Mouse (Mus musculus): ENCODE data around the gene Neurl4. TPM values are rescaled to one million over a fixed set of nuclear protein-coding genes. Genes with fewer than 3 reads are reported as not detected.

The Neurl4 gene
- polyA plus RNA-seq, 1 experiment from 2014 or later = 16.3 TPM

DNA sequence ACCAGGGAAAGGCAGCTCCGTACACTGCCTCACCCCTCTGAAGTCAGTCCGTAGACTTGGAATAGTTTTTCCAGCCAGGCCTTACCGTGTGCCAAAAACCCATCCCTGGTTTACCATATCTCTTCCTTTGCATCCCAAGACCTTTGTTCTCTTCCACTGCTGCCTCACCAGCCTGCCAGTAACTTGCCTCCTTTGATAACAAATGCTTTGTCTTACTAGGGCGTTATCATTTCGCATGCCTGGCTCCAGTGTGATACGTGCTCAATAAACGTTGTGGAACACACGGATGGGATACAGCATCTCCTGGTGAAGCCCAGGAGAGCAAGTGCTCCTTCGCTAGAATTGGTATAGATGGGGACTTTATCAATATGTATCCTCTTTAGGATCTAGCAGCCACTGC, 33.5 kb upstream of the Neurl4 start:
- no peak overlapping the region for H3K9ac ChIP-seq (ENCODE audit: low read length)
- WGBS = 70% methylated on average over 9 of the region's 9 CpGs

DNA sequence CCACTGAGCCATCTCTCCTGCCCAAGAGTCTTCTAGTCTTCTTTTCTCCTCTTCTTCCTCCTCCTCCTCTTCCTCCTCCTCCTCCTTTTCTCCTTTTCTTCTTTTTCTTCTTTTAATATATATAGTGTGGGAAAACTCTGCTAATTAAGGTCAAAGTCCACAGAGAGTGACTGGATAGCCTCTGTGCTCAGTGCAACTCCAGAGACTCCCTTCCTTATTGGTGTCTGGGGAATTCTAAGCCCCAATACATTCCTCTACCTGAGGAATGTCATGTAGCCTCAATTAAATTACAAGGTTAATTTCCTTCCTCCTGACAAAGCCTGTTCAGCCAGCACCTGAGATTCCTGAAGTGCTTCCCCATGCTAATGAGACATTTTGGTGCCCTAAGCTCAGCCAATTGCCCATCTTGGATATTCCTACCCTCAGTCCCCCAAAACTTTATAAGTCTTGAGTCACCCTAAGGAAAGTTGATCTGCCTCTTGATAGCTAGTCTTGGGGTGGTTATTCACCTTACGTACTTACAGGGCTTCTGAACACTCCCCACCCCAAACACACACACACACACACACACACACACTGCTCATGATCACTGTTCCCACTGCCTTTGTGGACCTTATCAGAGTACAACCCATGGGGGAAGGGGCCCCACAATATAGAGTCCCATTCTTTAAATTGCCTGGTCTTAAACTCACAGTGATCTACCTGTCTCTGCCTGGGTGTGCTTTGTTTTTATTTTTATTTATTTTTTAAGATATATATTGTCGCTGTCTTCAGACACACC, 30.4 kb upstream of the Neurl4 start:
- H3K9ac ChIP-seq (ENCODE audit: low read length) = no peak overlapping the region
- no peak overlapping the region for H3K4me3 ChIP-seq (ENCODE audit: low read depth, low read length)
- DNase-seq (ENCODE audit: low spot score, missing footprints) (no peak), ATAC-seq (ENCODE audit: low FRiP score) (no peak)
- H3K27me3 ChIP-seq (ENCODE audit: control insufficient read depth, insufficient read depth, low read length) = no peaks in the 10 kb centered on the region
- 82% methylated on average over 2 of the region's 2 CpGs for WGBS
- no peaks in the 10 kb centered on the region for H3K9me3 ChIP-seq (ENCODE audit: control insufficient read depth, low read length)
- H3K4me1 ChIP-seq (ENCODE audit: control insufficient read depth, insufficient read depth, low read length) = no peaks in the 10 kb centered on the region
- H3K4me2 ChIP-seq = no peak overlapping the region
- no peaks in the 10 kb centered on the region for H3K36me3 ChIP-seq (ENCODE audit: control insufficient read depth, insufficient read depth, low read length)
- no peak overlapping the region for H3K27ac ChIP-seq (ENCODE audit: low read depth, low read length)

More for the DNA sequence above, 33.5 kb upstream of the Neurl4 start:
- no peak for DNase-seq (ENCODE audit: low spot score, missing footprints)
- Histone ChIP-seq H3K4me3 (ENCODE audit: low read depth, low read length) (no peak overlapping the region), H3K9me3 (ENCODE audit: control insufficient read depth, low read length) (no peaks in the 10 kb centered on the region), H3K36me3 (ENCODE audit: control insufficient read depth, insufficient read depth, low read length) (no peaks in the 10 kb centered on the region), H3K4me2 (no peak overlapping the region), H3K27me3 (ENCODE audit: control insufficient read depth, insufficient read depth, low read length) (no peaks in the 10 kb centered on the region), H3K4me1 (ENCODE audit: control insufficient read depth, insufficient read depth, low read length) (no peaks in the 10 kb centered on the region), H3K27ac (ENCODE audit: low read depth, low read length) (no peak overlapping the region)
- no peak for ATAC-seq (ENCODE audit: low FRiP score)

DNA sequence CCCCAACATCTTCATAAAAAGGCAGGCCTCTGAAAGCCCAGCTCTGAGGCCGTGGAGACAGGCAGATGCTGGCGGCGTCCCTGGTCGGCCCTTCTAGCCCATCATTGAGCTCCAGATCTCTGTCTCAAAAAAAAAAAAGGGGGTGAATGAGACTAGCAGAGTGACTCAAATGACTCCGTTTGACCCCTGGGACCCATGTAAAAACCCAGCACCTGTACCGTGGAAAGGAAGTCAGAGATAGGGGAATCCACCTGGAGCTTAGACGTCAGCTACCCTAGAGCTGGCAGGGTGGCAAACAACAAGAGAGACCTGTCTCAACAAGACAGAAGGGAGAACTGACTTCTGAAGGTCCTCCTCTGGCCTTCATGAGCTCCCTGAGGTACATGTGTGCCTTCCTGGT, 29.1 kb upstream of the Neurl4 start:
- no peak for ATAC-seq (ENCODE audit: low FRiP score)
- 95% methylated on average over 7 of the region's 7 CpGs for WGBS

DNA sequence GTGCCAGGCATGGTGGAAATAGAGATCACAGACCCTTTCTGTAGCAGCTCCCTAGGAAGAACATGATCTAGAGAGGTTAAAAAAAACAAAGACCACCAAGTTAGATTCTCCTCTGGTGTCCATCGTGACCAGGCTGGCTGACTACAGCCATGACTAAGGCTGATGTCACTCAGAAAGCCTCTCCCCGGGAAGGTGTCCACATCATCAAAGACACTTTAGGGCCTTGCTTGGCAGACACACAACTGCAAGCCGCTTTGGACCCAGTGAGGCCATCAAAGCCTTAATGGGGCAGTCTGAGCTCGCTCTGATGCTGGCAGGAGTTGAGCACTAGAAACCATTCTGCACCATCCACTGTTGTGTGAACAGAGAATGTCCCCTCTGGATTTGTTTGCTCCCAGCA, 28.4 kb upstream of the Neurl4 start:
- ATAC-seq (ENCODE audit: low FRiP score) = no peak
- no peak for DNase-seq (ENCODE audit: low spot score, missing footprints)
- 79% methylated on average over 4 of the region's 4 CpGs for WGBS
- no peaks in the 10 kb centered on the region for H3K36me3 ChIP-seq (ENCODE audit: control insufficient read depth, insufficient read depth, low read length)
- H3K9ac ChIP-seq (ENCODE audit: low read length) = no peak overlapping the region
- peaks cover 6% of the 10 kb centered on the region; the same call in 1 of the 2 replicates for H3K4me1 ChIP-seq (ENCODE audit: control insufficient read depth, insufficient read depth, low read length)
- no peaks in the 10 kb centered on the region for H3K27me3 ChIP-seq (ENCODE audit: control insufficient read depth, insufficient read depth, low read length)
- H3K4me2 ChIP-seq = no peak overlapping the region
- H3K4me3 ChIP-seq (ENCODE audit: low read depth, low read length) = no peak overlapping the region
- H3K27ac ChIP-seq (ENCODE audit: low read depth, low read length) = no peak overlapping the region
- no peaks in the 10 kb centered on the region for H3K9me3 ChIP-seq (ENCODE audit: control insufficient read depth, low read length)

More for the DNA sequence above, 29.1 kb upstream of the Neurl4 start:
- DNase-seq (ENCODE audit: low spot score, missing footprints) = no peak
- no peak overlapping the region for H3K4me3 ChIP-seq (ENCODE audit: low read depth, low read length)
- H3K9me3 ChIP-seq (ENCODE audit: control insufficient read depth, low read length) = no peaks in the 10 kb centered on the region
- no peak overlapping the region for H3K9ac ChIP-seq (ENCODE audit: low read length)
- no peak overlapping the region for H3K27ac ChIP-seq (ENCODE audit: low read depth, low read length)
- peaks cover under 1% of the 10 kb centered on the region; the same call in 1 of the 2 replicates for H3K4me1 ChIP-seq (ENCODE audit: control insufficient read depth, insufficient read depth, low read length)
- no peaks in the 10 kb centered on the region for H3K27me3 ChIP-seq (ENCODE audit: control insufficient read depth, insufficient read depth, low read length)
- H3K36me3 ChIP-seq (ENCODE audit: control insufficient read depth, insufficient read depth, low read length) = no peaks in the 10 kb centered on the region
- H3K4me2 ChIP-seq = no peak overlapping the region

DNA sequence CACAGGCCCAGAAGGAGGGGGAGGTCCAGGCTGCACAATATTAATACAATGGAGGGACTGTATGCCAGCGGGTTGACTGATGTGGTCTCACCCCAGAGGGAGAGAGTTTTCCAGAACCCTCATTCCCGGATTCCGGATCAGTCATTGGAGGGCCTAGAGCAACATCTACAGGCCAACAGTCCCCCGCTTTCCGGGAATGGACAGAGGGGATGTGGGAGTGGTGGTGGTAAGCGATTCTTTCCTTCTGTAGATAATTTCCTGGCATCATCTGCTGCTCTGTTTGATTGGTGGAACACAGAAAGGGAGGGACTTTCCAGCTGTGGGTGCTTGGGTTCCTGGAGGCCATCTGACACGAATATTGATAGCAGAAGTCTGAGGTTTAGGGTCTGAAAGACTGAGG, 24.7 kb upstream of the Neurl4 start:
- no peak for ATAC-seq (ENCODE audit: low FRiP score)
- WGBS = 68% methylated on average over 7 of the region's 7 CpGs
- peaks cover 16% of the 10 kb centered on the region for H3K4me1 ChIP-seq (ENCODE audit: control insufficient read depth, insufficient read depth, low read length)
- no peaks in the 10 kb centered on the region for H3K9me3 ChIP-seq (ENCODE audit: control insufficient read depth, low read length)
- no peak overlapping the region for H3K27ac ChIP-seq (ENCODE audit: low read depth, low read length)
- no peak overlapping the region for H3K4me3 ChIP-seq (ENCODE audit: low read depth, low read length)
- no peaks in the 10 kb centered on the region; the same call in 1 of the 2 replicates for H3K27me3 ChIP-seq (ENCODE audit: control insufficient read depth, insufficient read depth, low read length)
- H3K36me3 ChIP-seq (ENCODE audit: control insufficient read depth, insufficient read depth, low read length) = no peaks in the 10 kb centered on the region
- DNase-seq (ENCODE audit: low spot score, missing footprints) = no peak
- no peak overlapping the region for H3K4me2 ChIP-seq
- H3K9ac ChIP-seq (ENCODE audit: low read length) = no peak overlapping the region; the same call in 1 of the 2 replicates

DNA sequence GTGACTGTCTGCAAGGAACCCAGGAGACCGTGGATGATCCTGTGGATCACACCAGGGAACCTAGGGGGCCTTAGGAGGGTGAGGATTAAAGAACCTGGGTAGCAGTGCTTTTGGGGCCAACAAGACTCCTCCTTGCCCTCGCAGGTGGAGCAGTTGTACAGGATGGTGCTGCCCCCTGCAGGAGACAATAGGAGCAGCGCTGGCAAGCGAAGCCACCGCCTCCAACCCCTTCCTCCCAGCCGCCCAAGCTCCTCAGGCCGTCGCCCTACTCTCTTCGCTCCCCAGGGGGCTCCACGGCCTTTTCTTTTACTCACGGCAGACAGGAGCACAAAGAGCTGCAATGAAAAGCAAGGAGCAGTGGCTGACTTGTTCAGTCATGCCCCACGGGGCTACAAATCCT, 24.0 kb upstream of the Neurl4 start:
- DNase-seq (ENCODE audit: low spot score, missing footprints) = peak; percentile 96
- Histone ChIP-seq H3K4me1 (ENCODE audit: control insufficient read depth, insufficient read depth, low read length) (peaks cover 19% of the 10 kb centered on the region), H3K4me3 (ENCODE audit: low read depth, low read length) (no peak overlapping the region), H3K27ac (ENCODE audit: low read depth, low read length) (no peak overlapping the region; the same call in 1 of the 2 replicates), H3K27me3 (ENCODE audit: control insufficient read depth, insufficient read depth, low read length) (peaks cover 2% of the 10 kb centered on the region; the same call in 1 of the 2 replicates), H3K9ac (ENCODE audit: low read length) (no peak overlapping the region), H3K9me3 (ENCODE audit: control insufficient read depth, low read length) (no peaks in the 10 kb centered on the region), H3K4me2 (peak overlapping the region; percentile 12), H3K36me3 (ENCODE audit: control insufficient read depth, insufficient read depth, low read length) (no peaks in the 10 kb centered on the region)
- ATAC-seq (ENCODE audit: low FRiP score) = peak; percentile 38; the same call in 1 of the 2 replicates
- WGBS = 2% methylated on average over 12 of the region's 12 CpGs

DNA sequence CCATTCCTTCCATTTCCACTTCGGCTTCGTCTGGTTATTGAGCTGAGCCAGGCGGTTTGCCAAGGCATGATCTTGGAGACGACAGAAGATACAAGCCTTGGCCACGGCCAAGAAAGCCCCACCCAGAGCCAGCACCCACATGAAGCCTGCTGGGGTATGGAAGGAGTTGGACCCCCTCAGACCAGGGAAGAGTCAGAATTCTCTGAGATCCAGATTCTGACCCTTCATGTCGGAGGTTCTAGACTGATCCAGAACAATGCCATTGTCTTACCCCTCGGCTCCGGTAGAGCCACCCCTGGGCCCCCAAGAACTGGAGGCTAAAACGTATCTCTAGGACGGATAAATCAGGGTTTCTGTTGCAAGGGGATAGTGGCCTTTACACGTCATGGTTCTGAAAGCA, 23.0 kb upstream of the Neurl4 start, which contains the start of gene Tmem95:
Gene Tmem95 (minus strand): TSS at position 141 of the 400 bp plus-strand sequence.
- ATAC-seq (ENCODE audit: low FRiP score) (no peak), DNase-seq (ENCODE audit: low spot score, missing footprints) (no peak)
- no peak within 1 kb of the TSS; the same call in 1 of the 2 replicates for H3K9ac ChIP-seq (ENCODE audit: low read length)
- peaks cover 19% of the 10 kb centered on the region for H3K4me1 ChIP-seq (ENCODE audit: control insufficient read depth, insufficient read depth, low read length)
- H3K27ac ChIP-seq (ENCODE audit: low read depth, low read length) = no peak within 1 kb of the TSS; the same call in 1 of the 2 replicates
- no peak within 1 kb of the TSS for H3K4me3 ChIP-seq (ENCODE audit: low read depth, low read length)
- H3K27me3 ChIP-seq (ENCODE audit: control insufficient read depth, insufficient read depth, low read length) = peaks cover 3% of the 10 kb centered on the region; the same call in 1 of the 2 replicates
- 89% methylated on average over 11 of the region's 11 CpGs for WGBS
- no peaks in the 10 kb centered on the region for H3K9me3 ChIP-seq (ENCODE audit: control insufficient read depth, low read length)
- peak within 1 kb of the TSS; percentile 12 for H3K4me2 ChIP-seq
- no peaks in the 10 kb centered on the region for H3K36me3 ChIP-seq (ENCODE audit: control insufficient read depth, insufficient read depth, low read length)

DNA sequence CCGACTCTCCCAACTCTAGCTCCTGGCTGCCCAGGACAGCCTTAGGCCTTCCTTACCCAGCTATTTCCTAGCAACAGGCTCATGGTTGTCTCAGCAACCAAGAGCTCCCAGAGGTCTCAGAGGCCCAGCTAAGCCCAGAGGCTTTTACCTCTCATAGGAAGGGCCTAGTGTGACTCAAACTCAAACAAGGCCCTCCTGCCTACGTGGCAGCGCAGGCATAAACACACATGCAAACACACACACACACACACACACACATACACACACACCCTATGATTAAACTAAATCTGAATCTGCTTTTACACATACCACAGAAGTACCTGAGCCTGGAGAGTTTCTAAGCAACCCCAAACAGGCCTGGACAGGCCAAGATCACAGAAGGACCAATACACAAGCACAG, 22.5 kb upstream of the Neurl4 start:
- DNase-seq (ENCODE audit: low spot score, missing footprints) (no peak), ATAC-seq (ENCODE audit: low FRiP score) (no peak)
- Histone ChIP-seq H3K9ac (ENCODE audit: low read length) (no peak overlapping the region), H3K27ac (ENCODE audit: low read depth, low read length) (no peak overlapping the region), H3K9me3 (ENCODE audit: control insufficient read depth, low read length) (no peaks in the 10 kb centered on the region), H3K27me3 (ENCODE audit: control insufficient read depth, insufficient read depth, low read length) (peaks cover 3% of the 10 kb centered on the region; the same call in 1 of the 2 replicates), H3K4me1 (ENCODE audit: control insufficient read depth, insufficient read depth, low read length) (peaks cover 19% of the 10 kb centered on the region), H3K4me3 (ENCODE audit: low read depth, low read length) (no peak overlapping the region), H3K4me2 (0 out of 2 replicates have a peak overlapping the region, but pooled peaks have one; percentile 6), H3K36me3 (ENCODE audit: control insufficient read depth, insufficient read depth, low read length) (no peaks in the 10 kb centered on the region)
- WGBS = 60% methylated on average over 3 of the region's 3 CpGs

DNA sequence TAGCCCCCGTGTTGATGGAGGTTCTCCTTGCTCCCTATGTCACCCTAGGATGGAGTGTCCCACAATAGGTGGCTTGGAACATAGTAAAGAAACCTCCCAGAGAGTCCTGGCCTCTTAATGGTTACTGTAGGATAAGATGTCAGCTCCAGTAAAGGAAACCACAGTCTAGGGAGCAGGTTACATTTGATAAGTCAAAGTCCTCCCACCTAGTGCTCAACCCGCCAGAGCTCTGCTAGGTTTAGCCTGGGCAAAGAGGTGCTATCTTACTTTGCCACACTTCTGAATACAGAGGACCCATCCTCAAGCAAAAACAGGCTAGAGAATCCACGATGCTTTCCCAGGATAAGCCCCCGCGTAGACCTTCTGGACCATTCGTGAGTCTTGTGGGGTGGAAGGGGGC, 21.9 kb upstream of the Neurl4 start:
- no peak for ATAC-seq (ENCODE audit: low FRiP score)
- H3K4me1 ChIP-seq (ENCODE audit: control insufficient read depth, insufficient read depth, low read length) = peaks cover 19% of the 10 kb centered on the region

More for the DNA sequence above, 21.9 kb upstream of the Neurl4 start:
- H3K4me3 ChIP-seq (ENCODE audit: low read depth, low read length) = no peak overlapping the region
- 87% methylated on average over 6 of the region's 6 CpGs for WGBS
- H3K27me3 ChIP-seq (ENCODE audit: control insufficient read depth, insufficient read depth, low read length) = peaks cover 3% of the 10 kb centered on the region; the same call in 1 of the 2 replicates
- no peak overlapping the region; the same call in 1 of the 2 replicates for H3K4me2 ChIP-seq
- H3K36me3 ChIP-seq (ENCODE audit: control insufficient read depth, insufficient read depth, low read length) = no peaks in the 10 kb centered on the region
- no peaks in the 10 kb centered on the region for H3K9me3 ChIP-seq (ENCODE audit: control insufficient read depth, low read length)
- DNase-seq (ENCODE audit: low spot score, missing footprints) = no peak
- no peak overlapping the region for H3K9ac ChIP-seq (ENCODE audit: low read length)
- H3K27ac ChIP-seq (ENCODE audit: low read depth, low read length) = no peak overlapping the region

Data from midbrain, embryonic 11.5 days (tissue).